Mouse (Mus musculus): ENCODE measurements around the gene Cxcl17.
"Not testable (repeated sequence)": the region's sequence is repeated elsewhere in the genome, so short reads cannot be mapped to it uniquely, and the experiment has no call there.

Gene Cxcl17

DNA sequence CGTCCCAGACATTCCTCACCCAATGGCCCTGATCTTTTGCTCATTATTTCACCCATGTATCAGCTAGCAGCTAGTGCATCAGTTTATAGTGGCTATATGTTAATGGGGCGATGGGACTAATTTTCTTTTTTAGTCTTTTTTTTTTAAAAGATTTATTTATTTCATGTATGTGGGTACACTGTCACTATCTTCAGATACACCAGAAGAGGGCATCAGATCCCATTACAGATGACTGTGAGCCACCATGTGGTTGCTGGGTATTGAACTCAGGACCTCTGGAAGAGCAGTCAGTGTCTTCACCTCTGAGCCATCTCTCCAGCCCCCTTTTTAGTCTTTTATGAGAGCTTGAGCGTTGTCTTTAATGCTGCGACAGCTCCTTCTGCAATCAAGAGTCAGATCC lies 13.7 kb upstream of the Cxcl17 start:
- DNase-seq (ENCODE audit: low spot score in 2 of 2): not testable (repeated sequence)

DNA sequence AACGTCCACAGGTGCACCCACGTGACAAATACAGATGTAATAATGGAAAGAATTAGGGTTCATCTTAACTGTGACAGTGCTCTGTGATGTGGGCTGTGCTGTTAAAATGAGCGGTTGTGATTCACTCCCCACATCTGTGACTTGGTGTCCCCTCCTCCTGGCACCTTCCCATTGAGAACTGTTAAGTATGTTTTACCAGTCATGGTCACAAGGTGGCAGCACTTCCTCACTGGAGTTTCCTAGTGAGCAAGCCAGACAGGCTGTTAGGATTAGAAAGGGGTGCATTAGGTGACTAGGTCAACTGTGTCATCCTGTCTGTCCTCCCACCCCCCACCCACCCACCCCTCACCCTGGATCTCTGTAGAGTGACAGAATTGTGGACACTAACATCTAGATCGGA lies 11.7 kb upstream of the Cxcl17 start:
- peak; percentile 86 to 95 for DNase-seq (ENCODE audit: low spot score in 2 of 2)

DNA sequence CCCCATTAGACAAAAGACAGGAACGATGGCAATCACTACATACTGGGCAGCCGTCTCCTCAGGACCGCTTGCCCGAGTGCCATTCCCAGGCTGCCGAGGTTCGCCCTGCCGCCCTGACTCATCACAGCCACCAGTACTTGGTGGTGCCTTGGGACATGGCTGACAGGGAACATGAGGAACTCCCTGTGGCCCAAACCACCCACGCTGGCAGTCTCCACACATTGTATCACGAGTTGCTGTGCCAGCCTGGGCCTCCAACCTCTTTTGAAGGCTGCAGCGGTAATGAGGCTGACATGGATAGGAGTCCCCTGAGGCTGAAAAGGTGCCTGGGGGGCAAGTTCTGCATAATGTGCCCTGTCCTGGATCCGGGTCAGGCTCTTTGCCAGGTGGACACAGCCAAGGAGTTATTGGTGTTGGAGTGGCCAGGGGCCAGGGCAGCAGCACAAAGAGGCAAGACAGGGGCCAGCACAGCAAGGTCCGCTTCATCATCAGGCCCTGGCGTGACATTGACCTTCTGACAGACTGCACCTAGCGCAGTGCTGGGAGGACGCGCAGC lies 9.7 kb upstream of the Cxcl17 start:
- DNase-seq (ENCODE audit: low spot score in 2 of 2): no peak

DNA sequence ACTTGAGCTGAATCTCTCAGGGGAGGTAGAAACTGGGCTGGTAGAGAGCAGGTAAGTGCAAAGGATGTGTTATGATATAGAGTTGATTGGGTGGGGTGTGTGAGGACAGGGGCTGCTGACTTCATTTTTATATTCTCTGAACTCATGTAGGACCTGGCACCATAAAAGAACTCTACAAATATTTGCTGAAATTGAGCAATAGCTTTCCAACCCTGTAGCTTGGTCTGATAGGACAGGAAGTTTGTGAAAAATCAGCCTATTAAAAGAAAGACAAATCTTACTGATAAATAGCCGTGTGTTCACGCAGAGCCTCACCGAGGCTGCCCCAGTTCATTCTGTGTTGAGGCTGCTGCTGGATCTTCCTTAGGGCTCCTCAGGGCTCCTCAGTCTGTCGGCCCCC lies 7.3 kb upstream of the Cxcl17 start:
- DNase-seq (ENCODE audit: low spot score in 2 of 2): no peak

DNA sequence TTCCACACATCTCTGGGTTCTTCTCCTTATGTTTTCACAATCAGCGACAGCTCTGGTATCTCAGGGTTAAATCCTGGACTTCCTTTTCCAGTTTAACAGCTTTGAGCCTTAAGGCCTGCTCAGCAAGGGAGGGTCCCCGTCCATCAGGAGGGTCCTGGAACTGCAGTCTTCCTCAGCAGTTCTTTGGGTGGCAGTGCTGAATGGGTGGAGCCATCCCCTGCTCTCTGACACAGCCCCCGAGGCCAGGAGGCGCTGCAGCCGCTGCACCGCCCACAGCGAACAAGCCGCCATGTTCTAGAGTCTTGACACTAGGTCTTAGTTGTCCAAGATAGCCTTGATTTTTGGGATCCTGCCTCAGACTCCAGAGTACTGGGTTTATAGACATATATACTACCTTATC lies 6.8 kb upstream of the Cxcl17 start:
- no peak for DNase-seq (ENCODE audit: low spot score in 2 of 2)

DNA sequence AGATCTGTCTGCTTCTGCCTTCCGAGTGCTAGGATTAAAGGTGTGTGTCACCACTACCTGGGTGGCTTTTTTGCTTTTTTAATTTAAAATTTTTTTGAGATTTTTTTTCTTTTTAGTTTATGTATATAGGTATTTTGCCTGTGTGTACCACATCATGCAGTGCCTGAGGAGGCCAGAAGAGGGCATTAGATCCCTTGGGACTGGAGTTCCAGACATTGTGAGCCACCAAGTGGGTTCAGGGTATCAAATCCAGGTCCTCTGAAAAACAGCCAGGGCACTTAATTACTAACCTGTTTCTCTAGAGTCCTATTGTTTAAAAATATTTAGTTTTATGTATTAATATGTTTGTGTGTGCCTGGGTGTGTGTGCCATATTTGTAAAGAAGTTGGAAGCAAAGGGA lies 4.9 kb upstream of the Cxcl17 start:
- DNase-seq (ENCODE audit: low spot score in 2 of 2): peak; percentile 34 to 50

DNA sequence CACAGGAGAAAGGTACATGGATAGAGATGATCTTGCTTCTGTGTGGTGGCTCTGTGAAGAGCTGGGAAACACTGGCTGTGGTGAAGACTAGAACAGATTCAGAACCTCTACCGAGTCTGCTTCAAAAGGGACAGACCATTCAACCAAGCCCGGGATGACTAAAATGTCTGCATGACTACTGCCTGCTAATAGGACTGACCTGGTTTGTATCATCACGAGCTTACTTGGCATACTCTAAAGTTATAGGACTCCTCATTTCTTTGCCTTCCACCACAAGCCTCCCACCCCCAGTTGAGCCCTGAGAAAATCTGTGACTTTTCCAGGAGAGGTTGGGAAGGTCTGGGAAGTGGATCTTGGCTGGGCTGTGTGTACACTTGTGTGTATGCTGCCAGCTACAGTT lies 825 bp downstream of the Cxcl17 start:
- no peak for DNase-seq (ENCODE audit: low spot score in 2 of 2)

DNA sequence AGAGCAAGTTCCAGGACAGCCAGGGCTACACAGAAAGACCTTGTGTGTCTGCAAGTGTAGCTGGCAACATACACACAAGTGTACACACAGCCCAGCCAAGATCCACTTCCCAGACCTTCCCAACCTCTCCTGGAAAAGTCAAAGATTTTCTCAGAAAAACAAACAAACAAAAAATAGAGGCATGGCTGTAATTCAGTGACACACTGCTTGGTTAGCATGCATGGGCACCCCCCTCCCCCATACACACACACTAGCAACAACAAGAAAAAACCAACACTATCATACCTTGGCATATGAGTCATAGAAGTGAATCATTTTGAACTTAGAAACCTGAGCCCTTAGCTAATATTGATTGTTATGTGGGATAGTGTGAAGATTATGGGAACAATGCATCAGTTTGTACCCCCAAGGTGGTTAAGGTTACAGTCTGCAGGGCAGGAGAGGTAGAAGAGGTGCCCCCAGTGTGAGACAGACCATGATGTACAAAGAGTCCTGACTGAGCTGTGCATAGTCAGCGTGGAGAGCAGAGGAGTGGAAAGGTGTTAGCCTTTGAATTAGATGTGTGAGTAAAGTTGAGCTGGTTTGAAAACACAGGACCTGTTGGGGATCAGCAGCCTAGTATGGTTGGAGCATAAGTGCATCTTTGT lies 1.6 kb downstream of the Cxcl17 start:
- no peak for DNase-seq (ENCODE audit: low spot score in 2 of 2)

DNA sequence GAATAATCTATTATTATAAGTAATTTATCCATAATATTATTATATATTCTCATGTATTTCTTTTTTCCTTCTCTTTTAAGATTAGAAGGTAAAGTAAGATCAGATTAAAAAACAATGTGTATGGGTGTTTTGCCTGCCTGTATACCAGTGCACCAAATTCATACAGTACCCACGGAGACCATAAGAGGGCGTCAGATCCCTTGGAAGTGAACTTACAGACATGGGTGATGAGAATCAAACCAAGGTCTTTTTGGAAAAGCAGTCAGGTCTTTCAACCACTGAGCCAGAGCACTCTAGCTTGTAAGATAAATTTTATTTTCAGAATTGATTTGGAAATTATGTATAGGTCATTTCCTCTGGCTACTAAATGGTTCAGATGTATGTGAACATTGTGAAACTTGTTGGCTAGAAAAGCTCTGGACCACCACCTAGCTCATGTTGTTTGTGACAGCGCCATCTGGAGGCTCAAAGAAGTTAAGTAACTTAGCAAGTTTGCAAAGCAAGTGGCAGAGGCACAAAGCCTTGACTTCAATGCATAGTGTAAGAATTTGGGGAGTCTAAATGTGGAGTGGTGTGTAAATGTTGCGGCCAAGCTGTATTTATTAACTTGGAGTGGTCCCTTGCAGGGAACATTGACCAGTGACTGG lies 3.4 kb downstream of the Cxcl17 start:
- DNase-seq (ENCODE audit: low spot score in 2 of 2): no peak

DNA sequence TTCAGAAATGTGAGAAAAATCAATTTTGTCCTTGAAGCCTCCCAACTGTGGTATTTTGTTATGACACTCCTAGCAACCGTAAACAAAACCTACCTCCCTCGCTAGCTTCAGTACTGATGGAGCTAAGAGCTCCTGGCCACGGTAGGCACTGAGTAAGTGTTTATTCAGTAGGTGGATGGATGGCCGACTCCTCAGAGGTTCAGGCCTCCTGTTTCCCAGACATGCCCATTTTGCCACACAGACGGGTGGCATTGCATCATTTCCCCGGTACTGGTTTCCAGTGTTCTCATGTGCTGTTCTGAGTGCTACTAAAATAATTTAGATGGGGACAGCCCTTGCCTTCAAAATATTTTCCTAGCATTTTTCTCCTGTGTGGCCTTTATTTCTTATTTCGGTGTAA lies 6.2 kb downstream of the Cxcl17 start:
- DNase-seq (ENCODE audit: low spot score in 2 of 2): no peak

DNA sequence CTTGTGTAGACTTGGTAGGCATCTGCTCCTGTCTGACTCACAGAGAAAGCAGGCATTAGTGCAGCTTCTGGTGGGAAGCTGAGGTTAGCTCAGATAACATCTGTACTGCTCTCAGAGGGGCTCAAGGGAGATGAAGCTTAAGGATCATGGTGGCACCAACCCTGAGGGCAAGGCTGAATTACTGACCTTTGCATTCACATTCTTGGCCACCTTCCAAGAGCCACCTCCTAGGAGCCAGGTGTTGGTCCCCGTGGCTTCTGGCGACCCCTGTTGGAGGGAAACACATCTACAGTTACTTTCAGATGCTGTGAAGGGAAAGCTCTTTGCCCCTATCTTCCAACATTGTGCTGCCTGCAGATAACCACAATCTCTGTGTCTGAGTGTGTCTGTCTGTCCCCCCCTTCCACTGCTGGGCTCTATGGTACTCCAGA lies 10.0 kb downstream of the Cxcl17 start:
- no peak for DNase-seq (ENCODE audit: low spot score in 2 of 2)

DNA sequence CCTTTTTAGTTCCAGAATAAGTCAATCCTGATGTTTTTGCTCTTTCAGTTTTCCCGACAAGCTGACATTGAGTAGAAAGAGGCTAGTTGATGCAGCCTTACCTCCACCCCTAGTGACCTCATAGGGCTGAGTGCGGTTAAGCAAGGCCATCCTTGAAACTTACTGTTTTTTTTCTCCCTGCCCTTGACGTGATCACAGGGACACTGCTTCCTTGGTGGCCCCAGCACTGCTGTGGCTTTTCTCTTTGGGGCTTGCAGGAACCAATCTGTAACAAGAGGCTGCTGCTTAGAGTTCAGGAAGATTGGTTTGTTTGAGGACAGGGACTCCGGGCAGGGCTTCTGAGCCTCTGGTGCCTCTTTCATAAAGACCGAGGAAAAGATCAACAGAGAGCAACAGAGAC lies 10.7 kb downstream of the Cxcl17 start:
- no peak for DNase-seq (ENCODE audit: low spot score in 2 of 2)

DNA sequence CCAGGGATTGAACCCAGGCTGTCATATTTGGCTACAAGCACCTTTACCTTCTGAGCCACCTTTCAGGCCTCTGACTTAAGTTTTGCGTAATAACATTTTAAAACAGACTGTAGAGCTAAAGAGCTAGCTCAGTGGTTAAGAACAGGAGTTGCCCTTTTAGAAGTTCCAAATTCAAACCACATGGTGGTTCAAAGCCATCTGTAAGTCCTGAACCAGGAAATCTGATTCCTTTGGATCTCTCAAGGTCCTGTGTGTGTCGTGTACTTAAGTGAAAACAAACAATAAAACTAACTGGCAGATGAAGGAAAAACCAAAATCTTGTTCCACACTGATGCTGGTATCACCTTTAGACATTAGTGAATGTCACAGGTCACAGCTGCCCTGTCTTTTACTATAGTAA lies 11.1 kb downstream of the Cxcl17 start:
- DNase-seq (ENCODE audit: low spot score in 2 of 2): no peak

DNA sequence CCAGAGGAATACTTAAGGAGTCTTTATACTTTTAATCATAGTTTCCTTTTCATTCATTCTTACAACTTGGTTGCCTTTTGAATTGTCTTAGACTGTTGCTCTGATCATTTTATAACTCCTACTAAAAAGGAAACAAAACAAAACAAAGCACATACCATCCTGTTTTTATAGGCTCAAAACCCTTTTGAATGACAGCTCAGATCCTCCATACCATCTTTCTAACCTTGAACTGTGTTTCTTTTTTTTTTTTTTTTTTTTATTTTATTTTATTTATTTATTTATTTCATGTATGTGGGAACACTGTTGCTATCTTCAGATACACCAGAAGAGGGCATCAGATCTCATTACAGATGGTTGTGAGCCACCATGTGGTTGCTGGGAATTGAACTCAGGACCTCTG lies 13.7 kb downstream of the Cxcl17 start:
- DNase-seq (ENCODE audit: low spot score in 2 of 2): not testable (repeated sequence)

DNA sequence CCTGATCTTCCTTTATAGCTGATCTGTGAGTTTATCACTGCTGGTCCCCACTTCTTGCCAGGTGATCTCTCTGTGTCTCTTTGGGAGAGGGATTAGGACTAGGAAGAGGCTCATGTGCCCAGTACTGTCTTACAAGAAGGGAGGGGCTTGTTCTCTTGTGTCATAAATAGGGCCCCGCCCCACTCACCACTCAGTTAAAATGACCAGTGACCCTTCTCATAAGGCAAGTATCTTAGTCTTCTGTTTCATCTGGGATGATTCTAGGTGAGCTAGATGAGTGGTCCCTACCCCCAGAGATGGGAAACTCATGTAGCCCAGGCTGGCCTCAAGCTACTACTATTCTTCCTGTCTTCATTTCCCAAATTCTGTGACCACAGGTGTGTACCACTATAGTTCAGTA lies 14.1 kb downstream of the Cxcl17 start, which contains the start of gene Lipe:
TSS of gene Lipe (minus strand) at position 101 of the 400 bp plus-strand sequence.
- DNase-seq (ENCODE audit: low spot score in 2 of 2): no peak

DNA sequence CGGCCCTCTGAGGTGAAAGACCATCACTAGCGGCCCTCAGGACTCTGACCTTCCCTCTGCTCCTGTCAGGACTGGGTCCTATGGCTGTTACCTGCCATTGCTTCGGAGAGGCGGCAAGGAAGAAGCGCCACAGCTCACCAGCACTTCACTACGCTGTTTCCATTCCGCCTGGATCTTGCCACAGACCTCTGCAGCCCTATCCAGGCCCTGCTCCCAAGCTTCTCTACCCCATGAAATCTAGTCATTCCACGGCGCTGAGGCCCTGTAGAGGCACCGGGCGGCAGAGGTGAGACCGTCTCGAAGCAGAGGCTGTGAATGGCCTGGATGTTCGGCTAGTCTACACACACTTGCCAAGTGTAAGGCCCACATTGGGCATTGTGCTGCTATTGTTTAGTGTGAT lies 16.1 kb downstream of the Cxcl17 start:
- DNase-seq (ENCODE audit: low spot score in 2 of 2): no peak

DNA sequence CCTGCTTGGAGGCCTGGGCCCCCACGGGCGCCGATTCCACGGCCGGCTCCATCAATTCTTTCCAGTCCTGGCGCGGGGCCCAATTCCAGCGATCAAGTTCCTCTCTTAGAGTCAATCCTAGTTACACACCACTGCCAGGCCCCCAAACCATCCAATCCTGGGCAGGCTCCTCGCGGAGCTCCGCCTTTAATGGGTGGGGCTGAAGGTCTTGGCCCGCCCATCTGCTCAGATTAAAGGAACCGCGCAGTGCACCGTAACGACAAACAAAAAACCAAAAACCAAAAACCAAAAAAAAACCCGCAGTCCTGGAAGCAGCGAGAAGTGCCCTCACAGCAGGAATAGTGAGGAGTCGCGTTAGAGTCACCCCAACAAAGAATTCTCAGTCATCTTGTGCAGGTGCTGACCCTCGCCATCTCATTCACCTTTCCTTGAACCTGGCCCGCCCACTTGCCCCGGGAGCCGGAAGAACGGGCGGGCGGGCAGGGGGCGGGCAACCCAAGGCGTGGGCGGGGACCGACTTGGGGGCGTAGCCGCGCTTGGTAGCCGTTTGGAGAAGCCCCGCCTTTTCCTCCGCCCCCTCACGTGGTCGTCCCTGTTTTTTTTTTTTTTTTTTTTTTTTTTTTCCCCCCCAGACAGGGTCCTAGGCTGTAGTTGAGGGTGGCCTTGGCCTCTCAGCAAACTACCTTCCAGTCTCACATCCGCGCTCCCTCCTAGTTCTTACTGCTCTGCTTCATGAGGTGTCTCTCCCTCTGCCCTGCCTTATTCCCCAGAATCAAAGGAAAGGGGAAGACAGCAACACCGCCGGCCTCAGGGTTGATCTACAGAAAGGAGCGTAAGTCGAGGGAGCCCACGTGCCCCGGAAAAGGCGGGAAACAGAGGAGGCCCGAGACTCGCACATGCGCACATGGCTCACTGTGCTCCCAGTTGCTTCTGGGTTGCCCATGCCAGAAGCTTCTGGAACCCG lies 16.8 kb downstream of the Cxcl17 start:
- DNase-seq (ENCODE audit: low spot score in 2 of 2): peak; percentile 97

DNA sequence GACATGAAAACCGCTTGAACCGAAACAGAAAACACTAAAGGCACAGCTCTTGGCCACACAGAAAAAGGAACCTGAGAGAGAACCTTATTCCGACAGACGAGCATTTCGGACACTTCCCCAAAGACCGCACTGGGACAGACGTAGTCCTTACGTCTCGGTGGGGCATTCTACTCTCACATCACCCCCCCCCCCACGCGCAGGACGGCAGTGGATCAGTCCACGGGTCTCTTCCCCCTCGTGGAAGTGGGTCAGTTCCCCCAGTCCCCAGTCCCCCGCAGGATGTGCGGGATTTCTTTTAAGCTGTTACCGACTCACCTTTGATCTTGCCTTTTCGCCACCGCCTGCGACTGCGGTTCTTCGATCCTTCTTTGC lies 17.5 kb downstream of the Cxcl17 start:
- no peak for DNase-seq (ENCODE audit: low spot score in 2 of 2)

DNA sequence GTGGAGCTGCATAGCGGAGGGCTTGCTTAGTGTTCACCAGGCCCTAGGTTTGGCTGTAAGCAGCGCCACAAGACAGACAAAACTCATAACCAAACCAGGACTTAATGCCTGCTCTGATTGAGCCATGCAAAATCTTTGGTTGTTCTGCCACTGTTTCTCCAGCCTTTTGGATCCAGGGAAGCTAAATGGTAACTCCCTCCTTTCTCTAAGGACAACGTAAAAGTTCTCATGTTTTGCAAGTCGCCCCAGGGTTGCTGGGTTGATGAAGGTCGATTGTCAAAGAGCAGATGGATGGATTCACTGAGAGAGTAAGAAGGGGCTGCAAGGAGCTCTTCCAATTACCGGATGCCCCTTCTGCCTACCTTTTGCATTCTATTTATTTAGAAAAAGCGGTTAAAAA lies 17.9 kb downstream of the Cxcl17 start:
- DNase-seq (ENCODE audit: low spot score in 2 of 2): no peak

DNA sequence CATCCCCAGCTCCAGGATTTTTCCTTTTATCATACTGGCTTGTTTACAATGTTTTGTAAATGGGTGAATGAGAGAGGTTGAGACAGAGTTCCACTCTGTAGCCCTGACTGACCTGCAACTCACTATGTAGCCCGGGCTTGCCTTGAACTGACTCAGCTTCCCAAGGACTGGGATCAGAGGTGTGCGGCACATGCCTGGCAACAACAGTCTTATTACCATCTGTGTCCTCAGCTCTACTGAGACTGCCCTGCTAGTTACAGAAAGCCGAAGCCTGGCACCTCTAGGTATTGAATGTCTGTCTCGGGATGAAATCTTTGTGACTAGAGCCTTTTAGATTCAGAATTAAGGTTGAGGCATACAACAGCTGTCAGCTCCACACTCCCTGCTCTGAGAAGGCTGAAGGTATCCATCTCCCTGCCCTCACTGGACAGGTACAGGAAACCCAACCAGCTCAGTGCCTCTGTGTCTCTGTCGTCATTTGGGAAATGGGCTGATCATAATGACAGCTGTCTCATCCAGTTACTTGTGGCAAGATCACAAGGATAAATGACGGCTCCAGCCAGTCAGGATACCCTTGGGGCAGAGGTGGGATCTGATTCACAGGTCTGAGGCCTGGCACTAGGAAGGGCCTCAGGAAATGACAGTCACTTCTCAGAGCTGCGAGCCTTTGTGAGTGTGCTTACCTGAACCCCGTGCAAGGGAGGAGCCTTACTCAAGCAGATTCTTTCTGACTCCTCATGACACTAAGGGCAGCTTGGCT lies 19.1 kb downstream of the Cxcl17 start:
- DNase-seq (ENCODE audit: low spot score in 2 of 2): no peak

DNA sequence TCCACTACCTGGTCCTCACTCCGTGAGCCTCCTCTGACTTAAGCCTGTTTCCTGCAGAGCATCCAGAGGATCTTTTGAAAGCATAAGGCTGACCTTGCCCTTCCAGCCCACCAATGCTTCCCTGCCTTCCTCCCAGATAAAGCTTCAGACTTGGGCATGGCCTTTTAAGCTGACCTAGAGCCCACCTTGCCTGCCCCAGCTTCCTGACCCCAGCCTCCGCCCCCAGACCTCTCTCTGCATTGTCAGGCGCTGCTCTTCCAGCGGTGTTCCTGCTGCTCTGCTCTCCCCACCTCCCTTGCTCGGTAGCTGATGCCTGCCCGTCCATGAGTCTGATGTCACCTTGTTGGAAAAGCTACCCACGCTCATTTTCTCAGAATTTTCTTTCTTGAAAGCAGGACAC lies 19.8 kb downstream of the Cxcl17 start:
- DNase-seq (ENCODE audit: low spot score in 2 of 2): no peak

Data from right cerebral cortex, adult 2 months (tissue).